In genomic region chr11:119812093-119812492, GRCm38 (mm10) we compare ENCODE assay signal across 28 mouse cellular contexts.
"Had no signal": no experiment of that assay in that cellular context is flagged by ENCODE, and none has a peak within 500 bp of the region (broad histone marks: within the 10 kb centered on the region; RNA-seq: fewer than 3 reads in every experiment).

No protein-coding gene starts in this region.

- H3K4me3 ChIP-seq: embryonic facial prominence, embryonic 10.5 days; embryonic facial prominence, embryonic 12.5 days; embryonic facial prominence, embryonic 13.5 days; embryonic facial prominence, embryonic 15.5 days; erythroblast, embryonic 14.5 days; forebrain, embryonic 10.5 days; forebrain, embryonic 12.5 days; forebrain, embryonic 13.5 days; forebrain, embryonic 15.5 days; gastrocnemius, adult 2 months; heart, adult 2 months had no signal

- H3K27me3 ChIP-seq: embryonic facial prominence, embryonic 12.5 days; embryonic facial prominence, embryonic 13.5 days; embryonic facial prominence, embryonic 15.5 days; forebrain, embryonic 12.5 days; forebrain, embryonic 13.5 days; forebrain, embryonic 15.5 days had no signal

- H3K9ac ChIP-seq: embryonic facial prominence, embryonic 12.5 days; embryonic facial prominence, embryonic 13.5 days; embryonic facial prominence, embryonic 15.5 days; forebrain, embryonic 12.5 days; forebrain, embryonic 13.5 days; forebrain, embryonic 15.5 days; forebrain, postnatal 0 days had no signal

- H3K27ac ChIP-seq: embryonic facial prominence, embryonic 10.5 days; embryonic facial prominence, embryonic 12.5 days; embryonic facial prominence, embryonic 13.5 days; embryonic facial prominence, embryonic 15.5 days; forebrain, embryonic 10.5 days; forebrain, embryonic 13.5 days; forebrain, embryonic 15.5 days; gastrocnemius, adult 2 months; heart, adult 2 months had no signal

- H3K4me2 ChIP-seq: embryonic facial prominence, embryonic 12.5 days; embryonic facial prominence, embryonic 13.5 days; embryonic facial prominence, embryonic 15.5 days; forebrain, embryonic 12.5 days; forebrain, embryonic 13.5 days; forebrain, embryonic 15.5 days had no signal

- H3K9me3 ChIP-seq: embryonic facial prominence, embryonic 10.5 days; embryonic facial prominence, embryonic 12.5 days; embryonic facial prominence, embryonic 13.5 days; embryonic facial prominence, embryonic 15.5 days; forebrain, embryonic 10.5 days; forebrain, embryonic 12.5 days; forebrain, embryonic 13.5 days; forebrain, embryonic 15.5 days had no signal

- DNase-seq: cerebellum, adult 8-10 months; cerebellum, adult 9-10 months; cerebellum, adult 9-11 months; cerebellum, postnatal 10 days; cerebellum, postnatal 14 days; cerebellum, postnatal 25 days; cerebellum, postnatal 36 days; embryo, embryonic 11 days; forebrain, postnatal 0 days; gastrocnemius, adult 2 months; gastrocnemius, postnatal 10 days; gastrocnemius, postnatal 14 days; gastrocnemius, postnatal 25 days; gastrocnemius, postnatal 36 days; heart, adult 11 months; heart, adult 18-20 months; heart, adult 2 months had no signal

- ATAC-seq: forebrain, embryonic 13.5 days; forebrain, embryonic 14.5 days; forebrain, embryonic 15.5 days; forebrain, embryonic 16.5 days; forebrain, postnatal 0 days had no signal
